Mouse (Mus musculus) bone marrow, adult 2 months (tissue): ENCODE results near the gene Tbl1xr1.

ENCODE experiments used
- CTCF ChIP-seq: fragments of 200-500 bp; IDR thresholded peaks from 2 replicates; pipeline ENCODE4 v1.5.1; 2011; ENCODE audit warnings: low read length, control low read depth; ENCODE audit not compliant: control insufficient read depth, insufficient read depth
- POLR2A ChIP-seq: fragments of 200-500 bp; IDR thresholded peaks from 2 replicates; pipeline ENCODE4 v1.6.1; 2011; ENCODE audit warnings: low read depth, mild to moderate bottlenecking, control low read depth, low read length, borderline replicate concordance; ENCODE audit not compliant: control insufficient read depth

GRCm38 (mm10) chr3:22073916-22074315, 2.5 kb upstream of the Tbl1xr1 start:
- TF ChIP-seq CTCF: no peak
- no peak for TF ChIP-seq POLR2A
